Mouse (Mus musculus): ENCODE measurements at regions not wholly inside any gene's neighbourhood (a gene's known extent, or its start where the extent isn't known, plus 50 kb on each side); places are given as distances from the start of the nearest gene placed in this dataset.

DNA sequence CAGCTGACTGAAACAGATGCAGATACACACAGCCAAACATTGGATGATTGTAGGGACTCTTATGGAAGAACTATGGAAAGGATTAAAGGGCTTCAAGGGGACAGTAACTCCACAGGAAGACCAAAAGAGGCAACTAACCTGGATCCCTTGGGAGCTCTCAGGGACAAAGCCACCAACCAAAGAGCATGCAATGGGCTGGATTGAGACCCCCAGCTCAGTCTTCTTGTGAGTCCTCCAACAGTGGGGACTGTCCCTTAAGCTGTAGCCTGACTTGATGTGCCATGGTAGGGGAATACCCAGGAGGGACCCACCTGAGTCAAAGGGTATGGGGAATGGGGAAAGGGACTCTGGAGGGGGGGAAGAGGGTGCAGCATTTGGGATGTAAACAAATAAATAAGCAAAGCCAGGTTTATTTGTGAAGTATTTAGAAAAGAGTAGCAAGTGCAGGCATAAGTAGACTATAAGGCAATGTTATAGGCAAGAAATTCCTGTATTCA lies 313.8 kb downstream of the Otol1 start:
- TF ChIP-seq POLR2A (IDR thresholded peaks at IDR 0.05; ENCODE audit: low read depth, low read length) (no peak), CTCF (conservative IDR thresholded peaks at IDR 0.05; ENCODE audit: insufficient read depth, insufficient read length, low read depth, low read length) (no peak)

Measured in kidney, adult 2 months (tissue).